Mouse (Mus musculus): ENCODE results near the gene Kcnn1.

Kcnn1 gene

GRCm38 (mm10) chr8:70862824-70863641 lies at the start of gene Kcnn1:
Kcnn1 (minus strand) TSS chr8:70863258.
- no peak for DNase-seq

- DNase-seq: no peak
Observed at GRCm38 (mm10) chr8:70911596-70911995, 48.5 kb upstream of the Kcnn1 start.

- DNase-seq: no peak
Observed at GRCm38 (mm10) chr8:70907518-70907917, 44.5 kb upstream of the Kcnn1 start.

GRCm38 (mm10) chr8:70905831-70906736 lies 43.0 kb upstream of the Kcnn1 start, which contains the start of gene Map1s:
Map1s (plus strand) TSS chr8:70905932.
- DNase-seq: peak; percentile 79

- no peak for DNase-seq
Observed at GRCm38 (mm10) chr8:70905463-70905830, 42.4 kb upstream of the Kcnn1 start.

- DNase-seq: no peak
Observed at GRCm38 (mm10) chr8:70904532-70904931, 41.5 kb upstream of the Kcnn1 start.

GRCm38 (mm10) chr8:70903582-70903981 lies 40.5 kb upstream of the Kcnn1 start:
- no peak for DNase-seq

- DNase-seq: no peak
Observed at GRCm38 (mm10) chr8:70903112-70903511, 40.1 kb upstream of the Kcnn1 start.

- no peak for DNase-seq
Observed at GRCm38 (mm10) chr8:70902211-70902610, 39.2 kb upstream of the Kcnn1 start.

- no peak for DNase-seq
Observed at GRCm38 (mm10) chr8:70900872-70901387, 37.9 kb upstream of the Kcnn1 start.

- no peak for DNase-seq
Observed at GRCm38 (mm10) chr8:70899226-70899625, 36.2 kb upstream of the Kcnn1 start.

- DNase-seq: no peak
Observed at GRCm38 (mm10) chr8:70898661-70899198, 35.7 kb upstream of the Kcnn1 start.

- DNase-seq: peak; percentile 90
Observed at GRCm38 (mm10) chr8:70897681-70898413, 34.8 kb upstream of the Kcnn1 start.

GRCm38 (mm10) chr8:70897021-70897680 lies 34.1 kb upstream of the Kcnn1 start, which contains the start of gene Rpl18a:
Rpl18a (minus strand) TSS chr8:70897412.
- peak; percentile 92 for DNase-seq

- DNase-seq: no peak
Observed at GRCm38 (mm10) chr8:70896316-70897020, 33.4 kb upstream of the Kcnn1 start.

- DNase-seq: peak; percentile 21
Observed at GRCm38 (mm10) chr8:70895571-70896259, 32.7 kb upstream of the Kcnn1 start.

- DNase-seq: no peak
Observed at GRCm38 (mm10) chr8:70894771-70895545, 31.9 kb upstream of the Kcnn1 start.

- DNase-seq: no peak
Observed at GRCm38 (mm10) chr8:70894385-70894720, 31.3 kb upstream of the Kcnn1 start.

- DNase-seq: peak; percentile 67
Observed at GRCm38 (mm10) chr8:70893656-70894384, 30.8 kb upstream of the Kcnn1 start.
